Mouse (Mus musculus) midbrain, embryonic 14.5 days (tissue): ENCODE measurements at regions not wholly inside any gene's neighbourhood (a gene's known extent, or its start where the extent isn't known, plus 50 kb on each side); places are given as distances from the start of the nearest gene placed in this dataset.

Experiments
- ATAC-seq: fragments of 200-750 bp; cut with Nextera tagmentation; 2 replicates; pipeline ENCODE4 v1.8.0; 2017; ENCODE audit warnings: moderate number of reproducible peaks, moderate library complexity; ENCODE audit not compliant: low FRiP score, low TSS enrichment
- DNase-seq: peaks from one replicate; pipeline ENCODE4 v3.0.0-alpha.2; 2015
- H3K27ac ChIP-seq: fragments of 300-500 bp; sonication (generic); replicated peaks from 2 replicates; pipeline ENCODE4 v1.5.1; 2014; ENCODE audit warnings: mild to moderate bottlenecking, low read depth, low read length, moderate library complexity
- H3K27me3 ChIP-seq: fragments of 300-500 bp; sonication (generic); 2 replicates; pipeline ENCODE4 v1.6.1; 2014; ENCODE audit warnings: low read length, control low read depth, mixed read lengths; ENCODE audit not compliant: control insufficient read depth, insufficient read depth
- H3K36me3 ChIP-seq: fragments of 300-500 bp; sonication (generic); 2 replicates; pipeline ENCODE4 v1.6.1; 2014; ENCODE audit warnings: low read length, control low read depth; ENCODE audit not compliant: control insufficient read depth, insufficient read depth
- H3K4me1 ChIP-seq: fragments of 300-500 bp; sonication (generic); 2 replicates; pipeline ENCODE4 v1.6.1; 2014; ENCODE audit warnings: mild to moderate bottlenecking, antibody characterized with exemption, low read length, control low read depth; ENCODE audit not compliant: control insufficient read depth, insufficient read depth
- H3K4me2 ChIP-seq: fragments of 300-500 bp; sonication (generic); 2 replicates; pipeline ENCODE4 v1.6.1; 2014; ENCODE audit warnings: mild to moderate bottlenecking, low read length, moderate library complexity
- H3K4me3 ChIP-seq: fragments of 300-500 bp; sonication (generic); replicated peaks from 2 replicates; pipeline ENCODE4 v1.5.1; 2014; ENCODE audit warnings: low read depth, low read length
- H3K9ac ChIP-seq: fragments of 300-500 bp; sonication (generic); replicated peaks from 2 replicates; pipeline ENCODE4 v1.6.1; 2014; ENCODE audit warnings: mild to moderate bottlenecking, low read length, moderate library complexity
- H3K9me3 ChIP-seq: fragments of 300-500 bp; sonication (generic); 2 replicates; pipeline ENCODE4 v1.6.1; 2016; ENCODE audit warnings: low read length, control low read depth, mixed read lengths; ENCODE audit not compliant: control insufficient read depth
- WGBS: fragments of 180-500 bp; shearing (Covaris S2); extraction: QIAGEN DNeasy Blood & Tissue Kit; methylation state at CpG from one replicate; pipeline ENCODE4 v1.1.7; 2014; 5-methylcytosine and 5-hydroxymethylcytosine counted together

DNA sequence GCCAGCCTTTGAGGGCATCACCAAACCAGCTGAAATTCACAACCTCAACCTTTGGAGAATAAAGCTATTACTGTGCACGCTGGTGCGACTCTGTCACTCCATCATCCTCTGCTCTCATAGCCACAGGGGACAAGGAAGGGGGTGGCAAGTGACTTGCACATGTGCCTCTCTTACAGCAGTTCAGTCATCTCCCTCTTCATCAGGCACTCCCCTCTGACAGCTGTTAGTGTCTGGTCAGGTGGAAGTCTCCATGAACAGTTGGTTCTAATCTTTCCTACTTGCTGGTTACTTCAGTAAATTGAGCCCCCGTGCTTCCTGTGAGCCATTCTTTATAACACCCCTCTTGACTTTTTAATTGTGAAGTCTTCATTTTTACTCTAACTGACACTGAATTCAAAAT, 214.6 kb downstream of the Ube2cbp start:
- Histone ChIP-seq H3K9ac (no peak overlapping the region), H3K9me3 (no peaks in the 10 kb centered on the region), H3K4me3 (no peak overlapping the region), H3K4me1 (no peaks in the 10 kb centered on the region), H3K4me2 (no peak overlapping the region), H3K27me3 (no peaks in the 10 kb centered on the region), H3K36me3 (no peaks in the 10 kb centered on the region), H3K27ac (no peak overlapping the region)
- ATAC-seq = no peak
- 91% methylated on average over 3 of the region's 3 CpGs for WGBS
- no peak for DNase-seq

GRCm38 (mm10) chr9:86251331-86251730, 213.4 kb downstream of the Ube2cbp start:
- no peak overlapping the region for H3K27ac ChIP-seq
- no peak for ATAC-seq
- no peaks in the 10 kb centered on the region for H3K4me1 ChIP-seq
- no peaks in the 10 kb centered on the region for H3K27me3 ChIP-seq
- no peaks in the 10 kb centered on the region for H3K9me3 ChIP-seq
- H3K36me3 ChIP-seq = no peaks in the 10 kb centered on the region
- no peak overlapping the region for H3K4me3 ChIP-seq
- no peak for DNase-seq
- no peak overlapping the region for H3K4me2 ChIP-seq
- no peak overlapping the region for H3K9ac ChIP-seq
- 93% methylated on average over 1 of the region's 1 CpGs for WGBS
